Mouse (Mus musculus) heart, adult 18-20 months (tissue): ENCODE measurements around the gene Arxes2. TPM values are rescaled to one million over a fixed set of nuclear protein-coding genes. Genes with fewer than 3 reads are reported as not detected.
"Not testable (repeated sequence)": the region's sequence is repeated elsewhere in the genome, so short reads cannot be mapped to it uniquely, and the experiment has no call there.

ENCODE experiments used
- DNase-seq, 2 experiments: peaks; one replicate each; pipeline ENCODE4 v3.0.0; 2021 to 2022; ENCODE audit warnings: mixed read lengths in 1 of 2
- long read RNA-seq, 2 experiments: library from polyadenylated mRNA; stranded (forward); transcript quantifications; one replicate each; pipeline ENCODE4 v2.0.0; 2021
- total RNA-seq, 2 experiments: library from RNA; stranded (reverse); gene quantifications; 2 replicates each; pipeline ENCODE4 v1.2.3; 2021

Arxes2 gene
- total RNA-seq, result 1 to 10 TPM in 1 of 2 experiments, under 1 TPM in 1; 0.79 to 4.3 TPM
- long read RNA-seq, experiment 1, result 0 reads
- long read RNA-seq, experiment 2, partial matches to known transcripts, result 0 of 1 reads
- long read RNA-seq, experiment 2, other reads (novel, unspliced or antisense), result 0 of 1 reads

- DNase-seq, result peak in 1 of 2 experiments; percentile 1
Observed at GRCm38 (mm10) chrX:135993664-135994119, at the start of gene Arxes2. Gene Arxes2 (plus strand): TSS chrX:135993824.

GRCm38 (mm10) chrX:135948699-135949437 lies 44.8 kb upstream of the Arxes2 start:
- no peak for DNase-seq

GRCm38 (mm10) chrX:135956988-135957690 lies 36.5 kb upstream of the Arxes2 start:
- no peak for DNase-seq

DNA sequence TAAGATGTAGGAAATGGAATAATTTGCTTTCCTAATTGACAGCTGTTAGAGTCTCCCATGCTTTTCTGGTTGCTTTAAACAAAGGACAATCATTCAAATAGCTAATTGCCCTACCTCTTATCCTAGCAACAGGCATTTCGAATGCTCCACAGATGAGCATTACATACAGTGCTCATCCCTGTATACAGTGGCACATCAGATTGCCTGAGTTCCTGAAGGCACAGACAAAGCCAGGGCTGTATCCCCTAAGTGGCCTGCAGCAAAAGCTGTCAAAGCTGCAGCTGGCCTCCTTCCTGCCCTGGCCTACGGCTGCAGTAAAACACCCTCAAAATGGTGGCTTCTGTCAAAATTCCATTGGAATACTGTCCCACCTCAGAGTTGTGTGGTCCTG lies 35.9 kb upstream of the Arxes2 start:
- DNase-seq, result no peak

DNA sequence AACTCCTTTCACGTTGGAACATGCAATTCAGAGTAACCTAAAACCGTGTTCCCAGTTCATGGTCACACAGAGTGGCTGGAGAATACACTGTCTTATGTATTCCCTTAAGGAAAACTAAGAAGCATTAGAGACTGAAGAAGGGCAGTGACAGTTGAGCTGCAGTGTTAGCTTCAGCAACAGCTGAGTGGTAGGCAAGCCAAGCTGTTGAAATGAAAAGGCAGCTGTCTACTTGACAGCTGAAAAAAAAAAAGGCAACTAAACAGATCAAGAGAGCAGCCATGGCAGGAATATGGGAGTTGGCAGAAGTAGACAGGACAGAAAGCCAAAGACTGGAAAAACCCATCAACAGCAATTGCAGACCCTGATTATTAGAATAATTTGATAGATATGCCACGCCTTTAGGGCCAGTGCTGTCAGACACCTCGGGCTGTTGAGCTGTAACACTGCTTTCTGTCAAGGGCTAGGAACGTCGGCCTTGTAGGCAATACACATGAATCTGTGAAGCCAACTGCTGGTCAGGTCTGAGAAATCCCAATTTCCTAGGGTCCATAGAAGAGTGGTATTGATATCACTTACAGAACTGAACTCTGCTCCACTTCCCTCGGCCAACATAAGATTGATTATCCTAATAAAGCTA lies 34.9 kb upstream of the Arxes2 start:
- peak; percentile 9 to 37 for DNase-seq

- DNase-seq, result no peak
Observed at GRCm38 (mm10) chrX:135959536-135959935, 34.1 kb upstream of the Arxes2 start.

DNA sequence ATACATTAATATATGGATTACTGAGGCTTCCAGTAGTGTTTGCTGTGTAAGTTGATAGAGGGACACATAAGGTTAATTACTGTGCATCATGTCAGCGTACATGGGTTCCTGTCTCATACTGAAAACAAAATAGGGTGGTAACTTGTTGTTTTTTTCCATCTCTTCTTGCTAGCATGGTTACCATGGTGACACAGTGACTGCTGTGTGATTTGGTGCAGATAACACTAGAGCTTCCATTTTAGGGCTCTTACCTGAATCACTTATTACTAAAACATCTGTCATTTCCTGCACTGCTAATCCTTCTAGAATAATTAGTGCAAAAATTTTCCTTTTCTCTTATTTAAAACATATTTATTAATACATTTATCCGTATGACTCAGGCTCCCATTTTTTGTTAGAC lies 31.3 kb upstream of the Arxes2 start:
- DNase-seq, result no peak

GRCm38 (mm10) chrX:135963130-135963529 lies 30.5 kb upstream of the Arxes2 start:
- no peak for DNase-seq

DNA sequence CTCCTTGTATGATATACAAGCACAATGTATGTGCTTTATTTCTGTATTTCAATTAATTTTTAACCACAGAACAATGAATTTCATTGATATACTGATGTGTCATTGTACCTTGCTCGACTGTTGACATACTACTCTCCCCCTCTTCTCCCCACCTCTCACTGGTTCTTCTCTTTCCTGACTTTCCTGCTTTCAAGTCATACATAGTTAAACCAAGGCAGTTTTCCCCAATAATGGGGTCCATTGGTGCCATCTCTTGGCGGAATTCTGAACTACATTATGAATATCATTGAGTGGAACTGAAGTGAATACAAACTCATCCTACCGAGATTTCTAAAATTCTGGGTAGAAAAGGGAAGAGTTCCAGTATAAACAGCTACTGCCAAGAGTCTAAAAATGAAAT lies 30.0 kb upstream of the Arxes2 start:
- DNase-seq, result peak in 1 of 2 experiments; percentile 61

GRCm38 (mm10) chrX:135973597-135974423 lies 19.8 kb upstream of the Arxes2 start:
- no peak for DNase-seq

- no peak for DNase-seq
Observed at GRCm38 (mm10) chrX:135974424-135975225, 19.0 kb upstream of the Arxes2 start.

DNA sequence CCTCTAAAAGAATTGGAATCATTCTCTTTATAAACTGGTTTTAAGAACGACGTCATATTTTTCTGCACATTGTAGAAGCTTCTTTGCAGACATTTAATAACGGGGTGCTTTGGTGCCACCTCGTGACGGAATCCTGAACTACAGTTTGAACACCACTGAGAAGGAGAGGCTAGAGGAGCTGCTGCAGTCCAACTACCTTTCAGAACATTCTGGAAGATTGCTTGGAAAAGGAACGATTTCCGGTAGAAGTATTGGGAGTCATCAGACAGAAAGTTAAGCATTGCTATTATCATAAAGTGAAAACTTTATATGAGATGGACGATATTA lies 18.4 kb upstream of the Arxes2 start:
- DNase-seq, result peak; percentile 49 to 86

DNA sequence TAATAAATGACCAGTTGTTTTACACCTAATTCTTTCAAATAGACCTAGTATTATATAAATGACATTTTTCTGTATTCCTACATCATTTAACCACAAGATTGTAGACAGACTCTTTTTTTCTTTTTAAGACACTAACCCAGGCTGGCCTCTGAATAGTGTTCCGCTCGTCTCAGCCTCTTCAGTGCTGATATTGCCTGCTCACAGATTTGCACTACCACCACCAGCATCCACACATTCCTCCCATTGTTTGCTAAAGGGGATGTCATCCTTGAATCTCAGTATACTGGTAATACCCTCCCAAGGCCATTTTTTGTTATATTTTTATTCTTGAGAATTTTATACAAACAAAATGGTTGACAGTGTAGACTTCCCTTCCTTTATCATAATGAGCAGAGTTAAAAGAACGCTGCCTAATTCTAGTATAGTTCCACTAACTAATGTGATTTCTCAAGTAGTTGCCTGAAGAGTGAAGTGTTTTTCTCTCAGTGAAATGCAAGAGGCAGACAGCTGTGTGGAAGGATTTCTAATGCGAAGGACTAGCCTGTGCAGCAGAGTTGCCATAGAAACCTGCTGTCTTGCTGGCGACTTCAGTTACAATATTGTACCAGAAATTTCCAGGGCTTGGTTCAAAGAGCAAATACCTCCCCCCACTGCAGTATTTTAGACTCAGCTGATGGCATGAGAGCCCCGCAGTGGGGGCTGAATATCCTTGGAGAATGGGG lies 8.9 kb upstream of the Arxes2 start:
- no peak for DNase-seq

DNA sequence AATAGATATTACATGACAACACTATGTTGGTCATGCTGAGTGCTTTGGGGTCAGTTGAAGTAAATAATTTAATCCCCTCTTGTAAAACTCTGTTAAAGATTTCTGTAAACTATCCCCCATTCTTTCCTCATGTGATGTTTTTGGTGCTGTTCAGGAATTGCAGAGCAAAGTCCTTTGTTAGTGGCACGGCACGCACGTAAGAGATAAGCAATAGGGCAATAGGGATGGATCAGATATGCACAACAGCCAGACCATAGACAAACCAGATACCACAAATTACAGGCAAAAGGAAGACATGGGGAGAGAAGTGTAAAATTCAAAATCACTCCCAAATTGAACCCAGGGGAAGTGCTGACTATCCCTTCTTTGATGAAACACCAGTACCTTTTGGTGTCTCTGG lies 7.4 kb upstream of the Arxes2 start:
- DNase-seq, result no peak

- DNase-seq, result peak in 1 of 2 experiments; percentile 1
Observed at GRCm38 (mm10) chrX:135990661-135991060, 3.0 kb upstream of the Arxes2 start.

GRCm38 (mm10) chrX:135993192-135993594 lies 431 bp upstream of the Arxes2 start:
- DNase-seq, result not testable (repeated sequence)

DNA sequence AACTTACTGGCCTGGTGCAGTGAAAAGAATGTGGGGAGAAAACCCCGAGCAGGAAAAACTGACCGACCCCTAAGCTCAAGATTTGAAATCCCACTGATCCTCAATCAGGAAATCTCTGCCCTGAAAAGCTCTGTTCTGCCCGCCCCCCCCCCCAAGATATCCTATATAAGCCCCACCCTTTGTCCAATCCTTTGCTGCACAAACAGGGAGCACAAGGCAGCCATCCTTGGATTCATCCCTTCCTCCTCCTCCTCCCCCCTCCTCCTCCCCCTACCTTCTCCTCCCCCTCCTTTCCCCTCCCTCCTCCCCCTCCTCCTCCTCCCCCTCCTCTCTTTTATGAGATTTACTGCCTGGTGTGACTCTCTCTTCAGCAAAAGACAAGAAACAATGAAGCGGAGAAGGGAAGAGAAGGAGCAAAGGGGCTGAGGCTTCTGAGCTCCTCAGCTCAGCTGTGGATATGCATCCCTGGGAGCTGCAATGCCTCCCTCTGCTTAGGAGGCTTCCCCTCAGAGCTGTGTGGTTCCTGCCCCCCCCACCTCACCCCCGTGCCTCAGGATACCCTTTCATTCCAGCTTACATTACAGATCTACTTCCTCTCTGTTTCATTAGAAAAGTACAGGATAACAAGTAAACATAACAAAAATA lies 13.7 kb downstream of the Arxes2 start:
- no peak for DNase-seq

DNA sequence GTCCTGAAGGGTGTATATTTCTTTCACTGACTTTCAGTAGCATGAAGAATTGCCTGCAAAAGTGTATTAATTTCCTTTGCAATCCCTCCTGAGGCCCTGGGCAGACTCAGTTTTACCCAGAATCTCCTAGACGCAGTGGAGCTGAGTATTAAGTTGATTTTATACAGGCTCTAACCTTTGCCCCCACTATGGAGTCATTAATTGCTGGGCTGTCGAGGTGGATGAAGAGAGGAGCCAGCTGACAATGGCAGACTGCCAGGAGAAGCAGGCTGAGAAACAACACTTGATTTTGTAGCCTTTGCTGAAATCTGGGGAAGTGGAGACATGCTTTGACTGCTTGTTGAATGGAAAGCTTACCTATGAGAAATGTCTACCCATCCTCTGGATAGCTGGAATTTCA lies 20.8 kb downstream of the Arxes2 start:
- DNase-seq, result no peak

- DNase-seq, result no peak
Observed at GRCm38 (mm10) chrX:136030331-136030730, 36.7 kb downstream of the Arxes2 start.
